Mouse (Mus musculus) forebrain, embryonic 13.5 days (tissue): ENCODE results near the gene Timp4. TPM values are rescaled to one million over a fixed set of nuclear protein-coding genes. Genes with fewer than 3 reads are reported as not detected.
A peak's percentile ranks its signal among the peaks of the same experiment; 100 is the strongest.
"Not testable (repeated sequence)": the region's sequence is repeated elsewhere in the genome, so short reads cannot be mapped to it uniquely, and the experiment has no call there.

Experiments
- ATAC-seq: fragments of 200-750 bp; cut with Nextera tagmentation; 2 replicates; pipeline ENCODE4 v1.8.0; 2017
- H3K27ac ChIP-seq: fragments of 300-500 bp; sonication (generic); 2 replicates; pipeline ENCODE4 v1.5.1; 2015; ENCODE audit warnings: inconsistent platforms, mild to moderate bottlenecking, moderate library complexity
- H3K27me3 ChIP-seq: fragments of 300-500 bp; sonication (generic); 2 replicates; pipeline ENCODE4 v1.6.1; 2015; ENCODE audit warnings: mild to moderate bottlenecking, inconsistent platforms
- H3K36me3 ChIP-seq: fragments of 300-500 bp; sonication (generic); 2 replicates; pipeline ENCODE4 v1.6.1; 2015; ENCODE audit warnings: mild to moderate bottlenecking, inconsistent platforms; ENCODE audit not compliant: poor library complexity, severe bottlenecking
- H3K4me1 ChIP-seq: fragments of 300-500 bp; sonication (generic); 2 replicates; pipeline ENCODE4 v1.6.1; 2015; ENCODE audit warnings: inconsistent platforms
- H3K4me2 ChIP-seq: fragments of 300-500 bp; sonication (generic); 2 replicates; pipeline ENCODE4 v1.6.1; 2015; ENCODE audit warnings: inconsistent platforms, mild to moderate bottlenecking, moderate library complexity
- H3K4me3 ChIP-seq: fragments of 300-500 bp; sonication (generic); 2 replicates; pipeline ENCODE4 v1.5.1; 2015; ENCODE audit warnings: mild to moderate bottlenecking, inconsistent platforms
- H3K9ac ChIP-seq: fragments of 300-500 bp; sonication (generic); 2 replicates; pipeline ENCODE4 v1.6.1; 2015; ENCODE audit warnings: mild to moderate bottlenecking, inconsistent platforms
- H3K9me3 ChIP-seq: fragments of 300-500 bp; sonication (generic); replicated peaks from 2 replicates; pipeline ENCODE4 v1.6.1; 2016; ENCODE audit warnings: inconsistent platforms
- WGBS: fragments of 180-500 bp; shearing (Covaris S2); methylation state at CpG from one replicate; pipeline ENCODE4 v1.1.7; 2015; 5-methylcytosine and 5-hydroxymethylcytosine counted together
- polyA plus RNA-seq: library from polyadenylated mRNA; unstranded; fragments of >200 nt; fragmentation: Nextera tagmentation; extraction: Ambion mirVana; gene quantifications from 2 replicates; pipeline ENCODE4 v1.2.1, GENCODE M21; 2015

Timp4 gene
- polyA plus RNA-seq, 1 experiment from 2014 or later: 0.97 TPM

DNA sequence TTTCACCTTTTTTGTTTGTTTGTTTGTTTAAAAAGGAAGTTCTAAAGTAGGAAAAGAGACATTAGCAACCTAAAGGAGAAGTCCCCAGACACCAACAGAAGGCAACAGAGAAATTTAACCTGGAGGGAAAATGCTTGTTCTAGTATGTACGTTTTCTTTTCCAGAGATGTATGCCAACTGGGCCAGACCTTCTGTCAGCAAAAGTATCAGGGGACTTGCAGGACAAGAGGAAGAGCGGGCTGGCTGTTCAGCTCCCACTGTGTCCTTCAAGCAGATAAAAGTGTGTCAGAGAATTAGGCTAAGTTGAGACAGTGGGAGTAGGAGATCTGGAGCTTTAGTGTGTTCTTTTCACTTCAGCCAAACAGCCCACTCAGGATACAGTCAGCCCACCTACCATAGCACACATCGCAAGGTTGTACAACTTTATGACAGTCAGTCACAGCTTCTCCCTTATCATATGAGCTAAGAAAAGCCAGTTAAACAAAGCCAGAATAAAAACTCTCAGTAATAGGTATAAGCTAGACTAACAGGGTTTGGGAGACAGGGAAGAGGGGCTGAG is 6.4 kb downstream of the Timp4 start:
- Histone ChIP-seq H3K27ac (no peak overlapping the region), H3K36me3 (0 out of 2 replicates have a peak, but pooled peaks cover 5% of the 10 kb centered on the region), H3K4me3 (no peak overlapping the region), H3K4me1 (no peaks in the 10 kb centered on the region; the same call in 1 of the 2 replicates), H3K9ac (no peak overlapping the region), H3K9me3 (no peaks in the 10 kb centered on the region), H3K4me2 (no peak overlapping the region), H3K27me3 (no peaks in the 10 kb centered on the region)
- no peak for ATAC-seq
- 97% methylated on average over 3 of the region's 3 CpGs for whole genome bisulfite sequencing

DNA sequence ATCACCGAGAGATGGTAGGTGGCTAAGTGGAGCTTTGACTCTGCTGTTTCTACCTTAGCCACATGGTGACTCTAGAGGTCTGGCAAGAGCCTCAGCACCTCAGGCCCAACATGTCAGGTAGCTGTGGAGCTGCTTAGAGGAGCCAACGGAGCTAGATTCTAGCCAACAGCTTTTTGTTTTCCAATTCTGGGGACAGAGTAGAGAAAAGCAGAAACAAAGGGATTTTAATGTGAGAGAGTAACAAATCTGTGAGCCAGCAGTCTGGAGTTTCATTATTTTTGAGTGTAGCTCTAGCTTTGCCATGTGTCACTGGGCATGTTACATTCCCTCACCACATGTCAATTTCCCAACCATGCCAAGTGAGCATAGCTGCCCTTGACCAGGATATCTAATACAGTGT is 7.8 kb downstream of the Timp4 start:
- Histone ChIP-seq H3K36me3 (0 out of 2 replicates have a peak, but pooled peaks cover 5% of the 10 kb centered on the region), H3K4me2 (no peak overlapping the region), H3K4me3 (no peak overlapping the region), H3K27ac (no peak overlapping the region), H3K9me3 (no peaks in the 10 kb centered on the region), H3K4me1 (no peaks in the 10 kb centered on the region; the same call in 1 of the 2 replicates), H3K27me3 (no peaks in the 10 kb centered on the region), H3K9ac (no peak overlapping the region)
- WGBS: 79% methylated on average over 2 of the region's 2 CpGs
- ATAC-seq: no peak

DNA sequence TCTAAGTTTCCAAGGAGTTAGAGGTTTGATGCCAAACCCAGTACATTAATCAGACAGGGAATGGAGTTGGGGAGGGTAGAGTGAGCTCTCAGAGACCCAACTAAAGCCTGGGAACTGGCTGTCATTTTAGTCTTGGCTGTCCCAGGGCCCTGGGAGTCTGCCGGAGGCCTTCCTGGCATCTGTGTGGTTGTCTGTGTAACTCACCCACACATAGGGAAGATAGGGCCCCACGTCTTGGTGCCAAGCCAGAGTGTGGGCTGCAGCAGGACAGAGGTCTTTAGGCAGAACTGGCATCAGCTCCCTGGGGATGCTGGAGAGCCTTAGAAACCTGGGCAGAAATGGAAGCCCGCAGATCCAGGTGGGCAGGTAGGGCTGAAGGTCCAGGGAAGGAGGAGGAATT is 10.1 kb downstream of the Timp4 start:
- no peak overlapping the region for H3K9ac ChIP-seq
- H3K4me1 ChIP-seq: no peaks in the 10 kb centered on the region; the same call in 1 of the 2 replicates
- no peaks in the 10 kb centered on the region for H3K9me3 ChIP-seq
- no peak overlapping the region for H3K4me2 ChIP-seq
- 81% methylated on average over 3 of the region's 3 CpGs for WGBS
- H3K27ac ChIP-seq: no peak overlapping the region
- no peak for ATAC-seq
- 0 out of 2 replicates have a peak, but pooled peaks cover 5% of the 10 kb centered on the region for H3K36me3 ChIP-seq
- H3K27me3 ChIP-seq: no peaks in the 10 kb centered on the region
- no peak overlapping the region for H3K4me3 ChIP-seq

DNA sequence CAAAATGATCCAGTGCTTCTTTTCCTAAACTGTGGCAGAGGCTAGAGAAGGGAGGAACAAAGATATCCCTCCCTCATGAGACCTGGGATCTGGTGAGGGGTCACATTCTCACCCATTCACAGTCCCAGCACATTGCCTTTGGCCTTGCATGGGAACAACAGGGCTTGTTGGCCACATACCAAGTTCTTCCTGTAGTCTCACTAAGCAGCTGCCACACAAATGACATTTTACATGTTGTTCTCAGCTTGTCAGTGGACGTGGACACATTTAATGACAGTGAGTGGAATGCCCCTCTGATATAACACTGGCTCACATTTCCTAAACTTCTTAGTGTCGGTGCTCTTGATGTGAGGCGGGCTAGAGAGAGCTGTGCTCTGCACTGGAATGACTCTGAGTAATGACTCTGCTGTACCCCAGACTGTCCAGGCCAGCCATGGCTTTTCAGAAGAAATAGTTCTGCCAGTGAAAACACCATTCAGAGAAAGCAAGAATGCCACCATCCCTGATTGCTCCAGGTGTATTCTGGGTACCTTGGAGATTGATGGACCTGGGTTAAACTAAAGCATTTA is 10.8 kb downstream of the Timp4 start:
- H3K36me3 ChIP-seq: 0 out of 2 replicates have a peak, but pooled peaks cover 3% of the 10 kb centered on the region
- H3K27ac ChIP-seq: no peak overlapping the region
- 66% methylated on average over 3 of the region's 3 CpGs for WGBS
- no peaks in the 10 kb centered on the region for H3K27me3 ChIP-seq
- no peaks in the 10 kb centered on the region for H3K9me3 ChIP-seq
- H3K9ac ChIP-seq: no peak overlapping the region
- no peak for ATAC-seq
- no peak overlapping the region for H3K4me2 ChIP-seq
- no peak overlapping the region for H3K4me3 ChIP-seq
- no peaks in the 10 kb centered on the region; the same call in 1 of the 2 replicates for H3K4me1 ChIP-seq

DNA sequence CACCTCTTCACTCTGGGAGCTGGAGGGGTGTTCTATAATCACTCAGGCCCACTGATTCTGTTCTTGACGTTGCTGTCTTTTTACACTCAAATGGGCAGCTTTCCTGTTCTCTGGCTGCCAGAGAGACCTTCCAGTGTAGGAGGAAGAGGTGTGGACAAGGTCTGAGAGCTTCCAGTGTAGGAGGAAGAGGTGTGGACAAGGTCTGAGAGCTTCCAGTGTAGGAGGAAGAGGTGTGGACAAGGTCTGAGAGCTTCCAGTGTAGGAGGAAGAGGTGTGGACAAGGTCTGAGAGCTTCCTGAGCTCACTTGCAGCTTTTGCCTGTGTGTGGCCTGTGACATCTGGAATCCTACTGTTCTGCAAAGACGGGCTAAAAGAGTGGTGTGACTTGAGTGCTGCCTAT is 11.6 kb downstream of the Timp4 start:
- not testable (repeated sequence) for H3K4me1 ChIP-seq, H3K27ac ChIP-seq, H3K9me3 ChIP-seq, H3K4me3 ChIP-seq, H3K9ac ChIP-seq, H3K36me3 ChIP-seq, ATAC-seq, H3K4me2 ChIP-seq, H3K27me3 ChIP-seq
- 61% methylated on average over 2 of the region's 2 CpGs for WGBS

- no peaks in the 10 kb centered on the region for H3K27me3 ChIP-seq
- no peak for ATAC-seq
- no peak overlapping the region for H3K4me2 ChIP-seq
- WGBS: 85% methylated on average over 7 of the region's 7 CpGs
- no peak overlapping the region for H3K9ac ChIP-seq
- no peaks in the 10 kb centered on the region for H3K9me3 ChIP-seq
- no peak overlapping the region for H3K27ac ChIP-seq
- no peak overlapping the region for H3K4me3 ChIP-seq
- H3K4me1 ChIP-seq: no peaks in the 10 kb centered on the region; the same call in 1 of the 2 replicates
- no peaks in the 10 kb centered on the region for H3K36me3 ChIP-seq
Measured at GRCm38 (mm10) chr6:115239335-115239734, 12.7 kb downstream of the Timp4 start.

DNA sequence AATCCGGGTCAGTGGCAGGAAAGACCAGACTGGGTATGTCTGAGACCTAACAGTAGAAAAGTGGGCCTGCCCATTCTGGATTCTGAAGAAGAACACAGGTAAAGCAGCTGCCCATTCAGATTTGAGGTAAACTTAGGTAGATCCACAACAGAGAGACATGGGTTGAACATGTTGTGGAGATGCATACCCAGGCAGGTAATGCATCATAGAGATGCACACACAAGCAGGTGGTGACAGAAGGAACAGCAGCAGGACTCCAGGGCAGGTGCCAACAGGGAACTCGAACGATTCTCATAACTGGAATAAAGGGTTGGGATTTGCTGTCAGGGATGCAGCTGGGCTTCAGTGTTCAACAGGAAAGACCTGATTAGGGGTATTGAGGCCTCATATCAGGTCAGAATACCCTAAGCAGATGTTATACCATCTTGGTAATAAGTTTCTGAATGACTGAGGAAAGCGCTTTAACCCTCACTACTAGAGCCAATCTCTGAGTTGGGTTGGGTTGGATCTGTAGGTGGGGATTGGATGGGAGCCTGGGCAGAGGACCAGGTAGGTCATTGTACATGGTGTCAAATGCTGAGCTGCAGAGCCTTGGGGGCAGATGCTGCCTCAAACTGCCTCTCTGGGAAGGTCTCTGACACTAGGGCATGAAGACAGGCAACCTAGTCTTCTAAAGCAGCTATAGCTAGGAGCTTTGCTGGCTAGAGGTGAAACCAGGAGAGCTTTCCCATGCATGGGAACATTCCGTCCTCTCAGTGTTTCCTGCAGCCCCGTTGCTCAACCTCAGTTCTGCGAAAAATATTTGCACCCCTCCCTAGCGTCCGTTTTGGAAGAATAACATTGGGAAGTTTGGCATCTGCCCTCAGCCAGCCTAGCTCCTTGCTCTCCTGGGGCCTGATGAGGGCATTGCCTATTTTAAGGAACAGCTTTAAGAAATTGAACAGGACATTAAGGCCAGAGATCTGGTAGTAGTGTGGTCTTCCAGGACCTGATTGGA is 13.7 kb downstream of the Timp4 start:
- no peaks in the 10 kb centered on the region for H3K9me3 ChIP-seq
- H3K4me1 ChIP-seq: no peaks in the 10 kb centered on the region; the same call in 1 of the 2 replicates
- 89% methylated on average over 9 of the region's 9 CpGs for WGBS
- no peak overlapping the region for H3K9ac ChIP-seq
- no peaks in the 10 kb centered on the region for H3K36me3 ChIP-seq
- no peak overlapping the region for H3K4me3 ChIP-seq
- H3K27me3 ChIP-seq: no peaks in the 10 kb centered on the region
- no peak for ATAC-seq
- H3K27ac ChIP-seq: no peak overlapping the region
- H3K4me2 ChIP-seq: no peak overlapping the region

GRCm38 (mm10) chr6:115232562-115232961 is 19.4 kb downstream of the Timp4 start:
- Histone ChIP-seq H3K4me2 (no peak overlapping the region), H3K4me1 (no peaks in the 10 kb centered on the region), H3K9ac (no peak overlapping the region), H3K4me3 (no peak overlapping the region), H3K9me3 (no peaks in the 10 kb centered on the region), H3K27me3 (no peaks in the 10 kb centered on the region), H3K27ac (no peak overlapping the region), H3K36me3 (no peaks in the 10 kb centered on the region)
- no peak for ATAC-seq
- whole genome bisulfite sequencing: 77% methylated on average over 1 of the region's 1 CpGs

DNA sequence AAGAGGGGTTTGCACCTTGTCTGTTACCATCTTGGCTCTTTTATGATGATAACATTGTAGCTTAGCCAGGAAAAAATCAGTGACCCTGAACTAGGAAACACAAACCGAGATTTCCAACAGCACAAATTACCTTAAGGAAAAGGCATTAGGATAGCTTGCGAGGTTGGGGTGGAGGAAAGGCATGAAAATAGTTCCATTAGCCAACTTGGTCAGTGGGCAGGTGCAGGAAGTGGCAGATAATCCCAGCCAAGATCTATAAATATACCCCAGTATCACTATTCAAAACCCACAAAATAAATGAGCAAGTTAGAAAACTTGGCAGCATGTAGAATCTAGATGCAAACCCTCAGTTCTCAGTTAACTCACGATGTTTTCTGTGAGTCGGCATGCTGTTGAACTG is 20.2 kb downstream of the Timp4 start:
- H3K9ac ChIP-seq: no peak overlapping the region
- H3K9me3 ChIP-seq: no peaks in the 10 kb centered on the region
- no peaks in the 10 kb centered on the region for H3K4me1 ChIP-seq
- H3K27me3 ChIP-seq: no peaks in the 10 kb centered on the region
- no peak overlapping the region for H3K4me3 ChIP-seq
- H3K36me3 ChIP-seq: no peaks in the 10 kb centered on the region
- H3K27ac ChIP-seq: no peak overlapping the region
- 86% methylated on average over 4 of the region's 4 CpGs for WGBS
- H3K4me2 ChIP-seq: no peak overlapping the region
- no peak for ATAC-seq

DNA sequence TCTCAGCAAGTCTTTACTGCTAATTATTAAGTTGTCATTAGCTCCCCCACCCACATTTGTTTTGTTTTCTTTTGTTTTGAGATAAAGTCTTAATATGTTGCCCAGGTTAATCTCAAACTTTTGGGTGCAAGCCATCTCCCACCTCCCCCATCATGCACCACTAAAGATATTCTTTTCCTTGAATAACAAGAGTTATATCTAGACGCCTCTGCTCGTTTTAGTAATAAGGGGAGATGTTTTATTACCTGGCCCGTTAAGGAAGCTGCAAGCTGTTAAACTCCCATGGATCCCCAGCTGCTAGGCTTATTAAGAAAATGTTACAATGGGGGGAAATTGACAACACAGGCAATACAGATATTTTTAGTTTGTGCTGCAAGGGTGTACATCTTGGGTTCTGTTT is 21.4 kb downstream of the Timp4 start:
- no peaks in the 10 kb centered on the region for H3K4me1 ChIP-seq
- H3K4me3 ChIP-seq: no peak overlapping the region
- no peaks in the 10 kb centered on the region for H3K27me3 ChIP-seq
- H3K4me2 ChIP-seq: no peak overlapping the region
- no peaks in the 10 kb centered on the region for H3K36me3 ChIP-seq
- 75% methylated on average over 3 of the region's 3 CpGs for WGBS
- H3K9ac ChIP-seq: no peak overlapping the region
- H3K27ac ChIP-seq: no peak overlapping the region
- no peaks in the 10 kb centered on the region for H3K9me3 ChIP-seq
- ATAC-seq: no peak

GRCm38 (mm10) chr6:115227529-115227928 is 24.5 kb downstream of the Timp4 start:
- Histone ChIP-seq H3K4me3 (no peak overlapping the region), H3K27ac (no peak overlapping the region), H3K27me3 (no peaks in the 10 kb centered on the region), H3K4me1 (no peaks in the 10 kb centered on the region), H3K9ac (no peak overlapping the region), H3K4me2 (no peak overlapping the region), H3K36me3 (no peaks in the 10 kb centered on the region), H3K9me3 (no peaks in the 10 kb centered on the region)
- 9% methylated on average over 2 of the region's 2 CpGs for WGBS
- peak; percentile 81 for ATAC-seq

DNA sequence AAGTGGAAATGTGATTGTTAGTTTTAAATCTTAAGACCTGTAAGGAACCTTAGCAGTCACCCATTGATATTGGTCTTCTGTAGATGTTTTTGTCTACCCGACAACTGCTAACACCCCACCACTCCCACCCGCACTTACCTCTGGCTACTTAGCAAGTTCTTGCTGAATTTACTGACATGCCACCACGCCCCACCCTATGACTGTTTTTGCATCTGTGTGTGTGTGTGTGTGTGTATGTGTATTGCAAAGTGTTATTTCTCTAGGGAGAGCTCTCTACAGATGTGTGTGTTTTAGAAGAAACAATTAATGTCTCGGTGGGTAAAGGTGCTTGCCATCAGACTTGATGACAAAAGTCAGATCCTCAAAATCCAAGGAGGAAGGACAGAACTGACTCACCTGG is 25.0 kb downstream of the Timp4 start, which contains the start of gene Gm17482:
Gene Gm17482 (plus strand): TSS at position 301 of the 400 bp plus-strand sequence.
- WGBS: 65% methylated on average over 4 of the region's 4 CpGs
- Histone ChIP-seq H3K27me3 (no peaks in the 10 kb centered on the region), H3K36me3 (no peaks in the 10 kb centered on the region), H3K9ac (no peak within 1 kb of the TSS), H3K4me1 (no peaks in the 10 kb centered on the region), H3K4me3 (no peak within 1 kb of the TSS), H3K9me3 (no peaks in the 10 kb centered on the region), H3K27ac (no peak within 1 kb of the TSS), H3K4me2 (no peak within 1 kb of the TSS)
- ATAC-seq: no peak
